Mouse (Mus musculus): Measurements from ENCODE around the gene Phactr1.

Phactr1 gene

GRCm38 (mm10) chr13:42872125-42872524 lies 191.7 kb downstream of the Phactr1 start:
- no peak for DNase-seq

- no peak for DNase-seq
These were observed 197.9 kb downstream of the Phactr1 start for GRCm38 (mm10) chr13:42878346-42878745.

- DNase-seq = no peak
These were observed 203.8 kb downstream of the Phactr1 start for GRCm38 (mm10) chr13:42884033-42884724.

GRCm38 (mm10) chr13:42884725-42885115 lies 204.3 kb downstream of the Phactr1 start:
- DNase-seq = no peak

DNA sequence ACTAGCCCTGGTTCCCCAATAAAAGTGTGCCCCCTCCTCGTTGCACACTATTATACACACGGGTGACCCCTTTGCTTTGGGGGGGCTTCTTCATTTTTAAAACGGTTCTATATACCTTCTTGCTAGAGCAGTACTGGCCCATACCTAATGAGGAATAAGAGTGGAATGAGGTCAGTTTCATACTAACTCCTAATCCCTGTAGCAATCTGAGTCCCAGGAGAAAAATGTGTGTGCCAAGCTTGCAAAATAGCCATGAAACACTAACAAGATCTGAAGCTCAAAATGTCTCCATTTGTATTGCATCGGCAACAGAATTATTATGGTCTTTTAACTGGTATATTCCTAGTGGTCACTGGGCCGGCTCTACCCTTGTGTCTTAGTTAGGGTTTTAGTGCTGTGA lies 207.3 kb downstream of the Phactr1 start:
- no peak for DNase-seq

- DNase-seq = no peak
These were observed 209.4 kb downstream of the Phactr1 start for GRCm38 (mm10) chr13:42889516-42890474.

GRCm38 (mm10) chr13:42890651-42891050 lies 210.2 kb downstream of the Phactr1 start:
- no peak for DNase-seq

- DNase-seq = no peak
These were observed 213.6 kb downstream of the Phactr1 start for GRCm38 (mm10) chr13:42894016-42894415.

- no peak for DNase-seq
These were observed 214.2 kb downstream of the Phactr1 start for GRCm38 (mm10) chr13:42894598-42894997.

DNA sequence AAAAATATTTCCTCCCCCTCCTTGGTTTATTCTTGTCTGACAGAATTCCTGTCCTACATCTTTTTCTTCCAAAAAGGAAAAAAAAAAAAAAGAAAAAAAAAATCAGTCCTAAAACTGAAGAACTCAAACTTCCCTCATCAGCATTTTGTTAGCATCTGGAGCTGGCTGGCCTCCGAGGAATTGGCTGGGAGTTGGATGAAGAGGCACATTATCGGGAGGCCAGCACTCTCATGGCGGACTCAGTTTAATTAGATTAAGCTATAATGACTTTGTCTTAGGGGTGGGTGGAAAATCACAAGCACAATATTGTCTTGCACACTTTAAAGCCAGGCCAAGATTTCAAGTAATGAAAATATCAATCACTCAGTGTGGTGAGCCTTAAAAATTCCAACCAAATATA lies 215.6 kb downstream of the Phactr1 start:
- no peak for DNase-seq

DNA sequence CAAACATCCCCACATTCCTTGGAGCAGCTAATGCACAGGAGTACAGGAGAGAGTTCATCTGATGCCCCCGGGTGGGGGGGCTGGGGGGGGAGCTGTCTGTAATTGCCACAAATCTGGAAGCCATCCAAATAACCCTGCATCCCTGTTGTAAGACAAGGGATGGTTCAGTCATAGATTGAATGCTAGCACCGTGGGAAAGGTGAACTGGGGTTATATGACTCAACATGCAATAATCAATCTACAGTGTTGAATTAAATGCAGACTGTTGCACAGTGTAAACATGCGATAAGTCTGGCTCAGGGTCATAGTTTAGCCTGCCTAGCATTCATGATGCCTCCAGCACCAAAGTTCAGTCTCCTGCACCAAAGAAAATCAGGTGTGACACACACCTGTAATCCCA lies 219.2 kb downstream of the Phactr1 start:
- DNase-seq = no peak

- DNase-seq = no peak
These were observed 221.4 kb downstream of the Phactr1 start for GRCm38 (mm10) chr13:42901837-42902236.

DNA sequence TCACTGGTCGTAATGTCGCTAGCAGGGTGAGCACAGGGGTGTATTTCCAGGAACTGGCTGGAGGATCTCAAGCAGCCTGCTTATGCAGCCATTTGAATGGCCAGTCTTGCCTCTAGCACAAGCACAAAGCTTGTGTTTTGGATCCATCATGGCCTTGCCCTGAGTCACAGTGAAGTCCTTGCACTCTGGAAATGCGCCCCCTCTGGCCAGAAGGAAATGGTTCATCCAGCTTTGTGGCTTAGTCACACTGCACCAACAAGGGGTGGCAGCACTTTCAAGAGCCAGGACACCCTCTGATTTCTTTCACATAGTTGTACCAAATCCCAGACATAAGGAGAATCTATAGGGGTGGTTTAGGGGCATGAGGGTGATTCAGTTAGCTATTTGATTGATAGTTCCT lies 222.4 kb downstream of the Phactr1 start:
- DNase-seq = no peak

DNA sequence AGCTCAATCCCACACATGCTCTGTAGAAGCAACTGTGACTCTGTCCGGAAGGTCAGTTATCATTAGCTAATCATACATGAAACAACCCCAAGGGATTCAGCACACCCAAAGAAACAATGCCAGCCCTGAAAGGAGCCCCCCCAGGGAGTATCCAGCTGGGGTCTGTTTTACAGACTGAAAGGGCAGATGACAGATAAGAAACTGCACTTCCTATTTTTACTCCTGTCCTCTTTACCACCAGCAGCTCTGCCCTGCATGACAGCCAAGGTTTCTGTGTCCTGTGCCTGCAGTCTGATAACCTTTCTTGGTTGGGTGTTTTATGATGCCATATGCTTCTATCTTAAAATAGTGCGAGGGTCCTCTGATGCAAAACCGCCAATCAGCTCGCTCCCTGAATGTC lies 225.4 kb downstream of the Phactr1 start:
- no peak for DNase-seq

GRCm38 (mm10) chr13:42906990-42907389 lies 226.6 kb downstream of the Phactr1 start:
- no peak for DNase-seq

- DNase-seq = no peak
These were observed 234.7 kb downstream of the Phactr1 start for GRCm38 (mm10) chr13:42915081-42915480.

GRCm38 (mm10) chr13:42915851-42916193 lies 235.4 kb downstream of the Phactr1 start:
- DNase-seq = no peak

- no peak for DNase-seq
These were observed 236.0 kb downstream of the Phactr1 start for GRCm38 (mm10) chr13:42916194-42917033.

DNA sequence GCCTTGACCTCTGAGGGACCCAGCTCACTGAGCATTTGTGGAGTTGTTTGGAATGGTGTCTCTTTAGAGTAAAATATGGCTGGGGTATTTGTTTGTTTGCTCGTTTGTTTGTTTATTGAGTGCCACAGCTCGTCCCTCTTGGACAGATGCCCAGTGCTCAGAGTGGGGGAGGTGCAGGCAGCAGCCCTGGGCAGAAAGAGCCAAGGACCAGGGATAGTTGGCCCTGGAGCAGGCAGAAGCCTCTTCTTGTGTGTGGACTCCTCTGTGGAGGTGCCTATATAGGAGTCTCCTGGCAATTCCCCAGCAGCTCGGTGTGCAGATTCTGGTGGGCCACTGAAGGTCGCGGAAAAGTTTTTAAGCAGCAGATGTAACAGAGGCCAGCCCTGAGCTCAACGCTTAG lies 236.8 kb downstream of the Phactr1 start:
- no peak for DNase-seq

GRCm38 (mm10) chr13:42920062-42920461 lies 239.6 kb downstream of the Phactr1 start:
- no peak for DNase-seq

DNA sequence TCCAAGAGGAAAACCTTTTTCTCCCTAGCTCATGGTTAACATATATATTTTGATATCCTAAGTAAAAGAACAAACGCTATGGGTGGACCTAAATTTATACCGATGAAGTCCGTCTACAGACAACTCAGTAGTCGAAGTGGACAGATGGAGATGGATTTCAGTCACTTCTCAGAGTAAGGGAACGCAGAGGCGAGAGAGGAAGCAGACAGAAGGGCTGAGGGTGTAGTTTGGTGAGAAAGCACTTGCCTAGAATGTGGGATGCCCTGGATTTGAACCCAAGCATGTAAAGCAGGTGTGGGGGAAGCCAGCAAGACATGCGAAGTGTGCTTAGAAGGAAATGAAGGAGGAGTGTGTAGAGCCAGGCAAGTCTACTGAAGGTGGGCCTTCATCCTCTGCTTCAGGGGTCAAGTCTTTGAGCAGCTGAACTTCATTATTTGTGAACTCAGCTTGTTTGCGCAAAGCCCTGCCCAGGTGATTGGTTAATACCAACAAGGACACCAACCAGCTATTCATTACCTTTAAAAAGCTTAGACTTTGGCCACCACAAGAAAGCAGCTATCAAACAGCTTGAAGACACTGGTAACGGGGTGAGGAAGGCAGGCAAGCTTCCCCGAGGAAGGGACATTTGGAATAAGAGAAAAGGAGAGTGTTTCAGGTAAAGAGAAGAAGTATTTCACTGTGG lies 241.5 kb downstream of the Phactr1 start:
- no peak for DNase-seq

GRCm38 (mm10) chr13:42927778-42928177 lies 247.4 kb downstream of the Phactr1 start:
- no peak for DNase-seq

Measured in liver (tissue).